Mouse (Mus musculus): ENCODE data around the gene Ifitm3.

- no peak for TF ChIP-seq CTCF (IDR thresholded peaks at IDR 0.05; ENCODE audit: borderline replicate concordance, insufficient read depth, low read length)
- peak; percentile 61 for TF ChIP-seq POLR2A (IDR thresholded peaks at IDR 0.05; ENCODE audit: low read depth, low read length)
Observed at GRCm38 (mm10) chr7:141046931-141047580, 36.5 kb upstream of the Ifitm3 start.

Measured in embryonic fibroblast, embryonic 13.5 days (primary cell).